Mouse (Mus musculus) spleen, adult 12 weeks (tissue): ENCODE measurements around the gene Nhlrc1.

Experiments
- DNase-seq: peaks from one replicate; pipeline ENCODE4 v3.0.0; 2022; ENCODE audit warnings: low spot score

Nhlrc1 gene

DNA sequence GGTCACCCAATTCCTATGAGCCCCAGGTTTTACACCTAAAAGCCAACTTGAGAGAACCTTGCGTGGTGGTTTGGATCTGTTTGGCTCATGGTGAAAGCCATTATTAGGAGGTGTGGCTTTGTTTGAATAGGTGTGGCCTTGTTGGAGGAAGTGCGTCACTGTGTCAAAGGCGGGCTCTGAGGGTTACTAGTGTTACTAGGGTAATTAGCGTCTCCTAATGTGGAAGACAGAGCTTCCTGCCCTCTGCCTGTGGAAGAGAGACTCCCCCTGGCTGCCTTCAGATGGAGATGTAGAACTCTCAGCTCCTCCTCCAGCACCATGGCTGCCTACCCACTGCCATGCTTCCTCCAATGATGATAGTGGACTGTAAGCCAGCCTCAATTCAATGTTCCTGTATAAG, 13.1 kb downstream of the Nhlrc1 start:
- no peak for DNase-seq

DNA sequence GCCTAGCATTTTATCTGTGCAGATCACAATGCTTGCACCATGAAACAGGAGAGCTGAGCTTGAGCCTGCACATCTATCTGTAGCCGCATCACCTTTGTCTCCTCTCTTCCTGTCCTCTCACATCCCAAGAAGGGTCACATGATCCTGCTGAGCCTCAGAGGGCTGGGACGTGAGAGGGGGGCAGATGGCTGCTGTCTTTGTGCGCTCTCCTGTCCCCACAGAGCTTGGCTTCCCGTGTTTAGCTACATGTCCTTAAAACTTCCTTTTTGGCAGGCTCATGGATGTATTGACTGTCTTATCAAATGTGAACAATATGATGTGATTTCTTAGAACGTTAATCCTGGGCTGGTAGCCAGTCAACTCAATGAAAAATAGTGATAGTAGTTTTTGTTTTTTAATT, 15.2 kb downstream of the Nhlrc1 start:
- DNase-seq = no peak

GRCm38 (mm10) chr13:46997355-46997754, 17.3 kb downstream of the Nhlrc1 start:
- no peak for DNase-seq

DNA sequence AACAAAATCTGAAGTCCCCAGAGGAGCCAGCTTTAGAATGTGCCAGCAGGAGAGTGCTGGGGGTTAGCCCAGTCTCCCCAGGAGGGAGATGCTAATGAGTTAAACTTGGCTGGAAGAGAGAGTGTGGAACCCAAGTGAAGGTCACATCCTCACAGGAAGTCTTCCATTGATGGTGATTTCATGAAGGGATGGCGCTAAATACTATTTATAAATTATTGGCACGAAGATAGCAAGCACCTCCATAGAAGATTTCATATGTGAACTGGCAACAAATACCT, 21.4 kb downstream of the Nhlrc1 start:
- DNase-seq = no peak

DNA sequence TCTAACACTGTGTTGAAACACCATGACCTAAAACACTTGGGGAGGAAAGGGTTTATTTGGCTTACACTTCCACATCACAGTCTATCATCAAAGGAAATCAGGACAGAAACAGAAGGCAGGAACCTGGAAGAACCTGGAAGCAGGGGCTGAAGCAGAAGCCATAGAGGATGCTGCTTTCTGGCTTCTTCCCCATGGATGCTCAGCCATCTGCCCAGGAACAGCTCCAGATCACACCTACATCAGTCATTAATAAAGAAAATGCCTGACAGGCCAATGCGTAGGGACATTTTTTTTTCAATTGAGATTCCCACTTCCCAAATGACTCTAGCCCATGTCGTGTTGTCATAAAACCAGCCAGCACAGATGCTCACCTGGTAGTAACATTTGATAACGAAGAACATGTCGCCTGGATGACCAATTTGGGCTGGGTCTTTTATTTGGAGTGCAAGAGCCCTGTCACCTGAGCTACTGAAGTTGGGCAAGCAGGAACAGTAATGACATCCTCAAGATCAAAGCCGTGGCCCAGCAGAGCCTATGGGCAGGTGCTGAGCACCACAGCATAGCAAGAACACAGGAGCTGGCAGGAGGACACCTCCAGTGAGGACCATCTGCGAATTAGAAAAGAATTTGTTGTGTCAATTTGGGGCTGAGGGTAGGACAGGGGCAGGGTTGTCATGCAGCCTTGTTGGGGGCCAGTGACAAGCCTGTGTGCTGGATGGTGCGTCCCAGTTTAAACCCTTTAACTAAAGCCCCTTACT, 22.0 kb downstream of the Nhlrc1 start:
- DNase-seq = no peak

- no peak for DNase-seq
Measured at GRCm38 (mm10) chr13:46990376-46991011, 24.2 kb downstream of the Nhlrc1 start.

GRCm38 (mm10) chr13:46987941-46988340, 26.7 kb downstream of the Nhlrc1 start:
- no peak for DNase-seq

GRCm38 (mm10) chr13:46986208-46986607, 28.4 kb downstream of the Nhlrc1 start:
- no peak for DNase-seq

GRCm38 (mm10) chr13:46983878-46984277, 30.8 kb downstream of the Nhlrc1 start:
- no peak for DNase-seq

DNA sequence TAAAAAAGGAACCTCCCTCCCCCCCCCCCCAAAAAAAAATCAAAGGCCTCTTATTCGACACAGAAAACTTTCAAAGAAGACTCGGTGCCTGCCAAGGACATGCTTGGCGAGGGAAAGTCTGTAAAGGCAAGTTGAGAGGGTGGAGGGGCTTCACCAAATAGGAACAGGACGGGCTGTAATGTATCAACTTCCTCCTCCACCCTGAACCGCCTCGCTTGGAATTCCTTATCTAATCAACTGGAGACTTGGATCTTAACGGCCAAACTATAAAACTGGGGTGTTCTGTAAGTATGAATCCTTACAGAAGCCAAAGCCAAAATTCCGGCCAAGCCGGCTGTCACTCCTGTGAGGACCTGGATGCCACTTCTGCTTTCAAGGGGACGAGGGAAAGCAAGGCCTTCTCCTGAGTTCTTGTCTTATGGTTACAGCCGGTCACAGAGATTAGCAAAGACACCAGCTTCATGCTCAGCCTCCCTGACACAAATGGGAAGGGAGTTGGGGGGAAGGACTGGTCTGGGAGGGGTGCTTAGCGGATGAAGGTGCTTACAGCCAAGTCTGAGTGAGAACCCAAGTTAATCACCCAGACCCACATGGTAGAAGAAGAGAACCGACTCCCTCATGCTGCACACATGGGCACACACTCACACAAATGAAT, 34.7 kb downstream of the Nhlrc1 start:
- no peak for DNase-seq

DNA sequence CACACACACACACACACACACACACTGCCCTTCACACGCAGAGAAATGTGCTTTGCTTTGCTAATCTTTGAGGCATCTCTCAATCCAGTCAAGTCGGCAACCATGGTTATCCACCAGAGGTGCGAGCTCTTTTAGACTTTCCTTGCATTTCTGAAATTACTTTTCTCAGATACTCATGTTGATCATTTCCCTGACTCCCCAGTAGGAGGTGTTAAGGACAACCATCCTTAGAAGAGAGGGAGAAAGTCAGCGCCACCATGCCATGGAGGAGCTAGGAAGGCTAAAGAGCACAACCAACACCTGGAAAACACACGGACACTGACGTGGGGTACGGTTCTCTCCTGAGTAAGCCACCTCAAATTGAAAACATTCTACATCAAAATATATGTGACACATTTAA, 38.1 kb downstream of the Nhlrc1 start:
- DNase-seq = no peak

DNA sequence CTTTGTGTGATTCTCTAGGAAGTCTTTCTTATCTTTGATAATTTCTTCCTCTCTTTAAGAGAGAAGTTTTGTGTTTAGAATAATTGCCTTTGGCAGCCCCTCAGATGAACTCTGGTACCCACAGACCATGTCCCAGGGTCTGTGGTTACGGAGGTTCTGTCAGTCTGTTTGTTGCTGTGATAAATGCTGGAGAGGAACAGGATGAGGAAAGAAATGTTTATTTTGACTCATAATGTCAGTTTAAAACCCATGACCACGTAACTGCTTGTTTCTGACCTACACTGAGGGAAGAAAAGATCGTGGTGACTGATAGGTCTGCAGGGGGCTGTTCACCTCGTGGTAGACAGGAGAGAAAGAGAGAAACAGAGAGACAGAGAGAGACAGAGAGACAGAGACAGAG, 38.7 kb downstream of the Nhlrc1 start:
- DNase-seq = no peak

GRCm38 (mm10) chr13:46975031-46975551, 39.6 kb downstream of the Nhlrc1 start:
- no peak for DNase-seq

DNA sequence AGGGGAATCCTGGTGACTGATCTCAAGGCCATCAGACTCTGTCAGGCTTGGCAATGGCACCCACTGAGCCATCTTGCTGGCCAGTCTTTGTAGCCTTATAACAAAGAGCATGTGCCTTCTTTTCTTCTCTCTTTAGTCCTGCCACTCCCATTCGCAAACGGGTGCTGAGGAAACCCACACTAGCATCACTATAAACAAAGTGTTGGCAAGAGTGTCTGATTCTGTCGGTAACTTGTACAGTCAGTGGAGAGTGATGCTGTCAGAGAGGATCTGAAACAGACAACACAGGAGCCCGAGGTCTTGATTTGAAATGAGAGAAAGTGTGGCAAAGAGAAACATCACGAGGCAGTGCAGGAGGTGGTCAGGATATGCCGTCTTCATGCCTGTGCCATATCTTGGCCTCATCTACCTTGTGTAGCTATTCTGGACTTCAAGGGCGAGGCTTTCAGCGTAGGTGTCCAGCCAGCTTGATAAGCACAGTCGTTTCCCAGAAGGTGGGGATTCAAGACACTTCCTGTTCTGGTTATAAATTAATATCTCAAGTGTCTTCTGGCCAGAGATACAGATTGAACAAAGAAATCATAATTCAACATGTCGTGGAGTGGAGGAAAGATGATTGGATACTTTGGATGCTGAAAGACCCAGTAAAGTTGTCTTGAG, 44.2 kb downstream of the Nhlrc1 start:
- DNase-seq = no peak

- DNase-seq = no peak
Measured at GRCm38 (mm10) chr13:46968626-46969025, 46.0 kb downstream of the Nhlrc1 start.

- no peak for DNase-seq
Measured at GRCm38 (mm10) chr13:46967308-46967707, 47.3 kb downstream of the Nhlrc1 start.
